Comparison of ENCODE assay signal across 10 mouse cellular contexts in the genomic region with DNA sequence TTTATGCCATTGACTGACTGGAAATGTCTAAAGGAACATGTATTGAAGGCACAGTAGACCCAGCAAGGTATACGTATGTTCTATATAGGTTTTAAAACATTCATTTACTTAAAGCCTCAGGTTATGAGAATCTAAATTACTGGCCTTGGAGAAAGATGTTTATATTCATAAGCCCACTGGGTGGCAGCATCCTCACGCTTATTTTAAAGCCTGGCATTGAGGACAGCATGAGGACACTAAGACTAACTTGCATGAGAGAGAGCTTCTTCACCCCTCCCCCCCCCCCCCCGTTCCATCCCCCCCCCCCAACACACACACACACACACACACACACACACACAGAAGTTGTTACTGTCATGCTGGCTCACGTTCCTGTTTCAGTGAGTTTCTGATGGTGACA. TPM values are rescaled to one million over a fixed set of nuclear protein-coding genes. Genes with fewer than 3 reads are reported as not detected.
A peak's percentile ranks its signal among the peaks of the same experiment; 100 is the strongest.
DNase-seq lines count a peak whose midpoint lies in the region; ATAC-seq and TF ChIP-seq lines count a peak whose summit lies in the region.
"Had no signal": no experiment of that assay in that cellular context is flagged by ENCODE, and none has a peak within 500 bp of the region (broad histone marks: within the 10 kb centered on the region; RNA-seq: fewer than 3 reads in every experiment).

No protein-coding gene starts in this region.

- H3K9me3 ChIP-seq in lung, embryonic 14.5 days (ENCODE audit: low read depth, low read length) = no peaks in the 10 kb centered on the region
- no peaks in the 10 kb centered on the region for H3K9me3 ChIP-seq in forebrain, postnatal 0 days (ENCODE audit: low read length)
- no peaks in the 10 kb centered on the region for H3K9me3 ChIP-seq in neural tube, embryonic 15.5 days (replicated peaks)

- H3K9ac ChIP-seq in lung, embryonic 14.5 days = no peak overlapping the region
- H3K9ac ChIP-seq in forebrain, postnatal 0 days = no peak overlapping the region
- H3K9ac ChIP-seq in neural tube, embryonic 15.5 days (replicated peaks) = no peak overlapping the region

- no peak overlapping the region for H3K4me2 ChIP-seq in lung, embryonic 14.5 days
- no peak overlapping the region for H3K4me2 ChIP-seq in forebrain, postnatal 0 days (ENCODE audit: low read depth)
- H3K4me2 ChIP-seq in neural tube, embryonic 15.5 days = no peak overlapping the region

- H3K27ac ChIP-seq in lung, embryonic 14.5 days (ENCODE audit: low read depth) = no peak overlapping the region
- no peak overlapping the region for H3K27ac ChIP-seq in forebrain, postnatal 0 days (ENCODE audit: low read depth, low read length)
- H3K27ac ChIP-seq in neural tube, embryonic 15.5 days (replicated peaks) = no peak overlapping the region

- no peaks in the 10 kb centered on the region for H3K4me1 ChIP-seq in lung, embryonic 14.5 days (ENCODE audit: insufficient read depth)
- no peaks in the 10 kb centered on the region for H3K4me1 ChIP-seq in forebrain, postnatal 0 days (ENCODE audit: insufficient read depth)
- no peaks in the 10 kb centered on the region for H3K4me1 ChIP-seq in neural tube, embryonic 15.5 days

- no peak overlapping the region for H3K4me3 ChIP-seq in lung, embryonic 14.5 days (ENCODE audit: low read depth, low read length)
- H3K4me3 ChIP-seq in forebrain, postnatal 0 days (ENCODE audit: low read depth, low read length) = no peak overlapping the region
- no peak overlapping the region for H3K4me3 ChIP-seq in neural tube, embryonic 15.5 days (replicated peaks)

- TF ChIP-seq CTCF in lung, embryonic 14.5 days (IDR thresholded peaks at IDR 0.05; ENCODE audit: low read depth) = peak; percentile 43
- peak; percentile 70 for TF ChIP-seq CTCF in forebrain, postnatal 0 days (IDR thresholded peaks at IDR 0.05; ENCODE audit: low read depth)

- 26% methylated on average over 3 of the region's 4 CpGs for WGBS in lung, embryonic 14.5 days
- WGBS in forebrain, postnatal 0 days = 23% methylated on average over 3 of the region's 4 CpGs
- 22% methylated on average over 3 of the region's 4 CpGs for WGBS in neural tube, embryonic 15.5 days

- H3K27me3 ChIP-seq in lung, embryonic 14.5 days (ENCODE audit: insufficient read depth, low read length) = no peaks in the 10 kb centered on the region
- H3K27me3 ChIP-seq in forebrain, postnatal 0 days (ENCODE audit: insufficient read depth, low read length) = no peaks in the 10 kb centered on the region
- H3K27me3 ChIP-seq in neural tube, embryonic 15.5 days (replicated peaks) = no peaks in the 10 kb centered on the region

- peak; percentile 75 for DNase-seq in lung, embryonic 14.5 days
- no peak for DNase-seq in lung, postnatal 14 days
- peak; percentile 3 for DNase-seq in cerebellum, adult 11-12 months
- DNase-seq in forebrain, postnatal 0 days = peak; percentile 81
- DNase-seq in layer of hippocampus, postnatal 10 days (ENCODE audit: low spot score in 2 of 2) = peak; percentile 32 to 41
- no peak for DNase-seq in thymus, adult 18-20 months
- no peak for DNase-seq in urinary bladder, postnatal 4 days (ENCODE audit: low spot score in 2 of 2)

- H3K36me3 ChIP-seq in lung, embryonic 14.5 days (ENCODE audit: insufficient read depth) = no peaks in the 10 kb centered on the region
- H3K36me3 ChIP-seq in forebrain, postnatal 0 days (ENCODE audit: insufficient read depth) = no peaks in the 10 kb centered on the region
- no peaks in the 10 kb centered on the region for H3K36me3 ChIP-seq in neural tube, embryonic 15.5 days

- ATAC-seq in lung, embryonic 14.5 days (ENCODE audit: insufficient read depth) = peak; percentile 44; the same call in 1 of the 2 replicates
- peak; percentile 76 for ATAC-seq in forebrain, postnatal 0 days
- peak; percentile 74; the same call in 1 of the 2 replicates for ATAC-seq in neural tube, embryonic 15.5 days (ENCODE audit: low FRiP score)

RNA-seq across cellular contexts. Expression of a gene that starts 17.7 kb away (rescaled TPM):
- not detected in 2 replicates for polyA plus RNA-seq in lung, embryonic 14.5 days (2014; fragmentation: Nextera tagmentation; extraction: Ambion mirVana)
- total RNA-seq in forebrain, postnatal 0 days (2014; rRNA removed) = not detected in 2 replicates
- not detected in 2 replicates for polyA plus RNA-seq in forebrain, postnatal 0 days (2015; fragmentation: Nextera tagmentation; extraction: Ambion mirVana)
- not detected for total RNA-seq in layer of hippocampus, postnatal 10 days (2021)
- not detected in 2 replicates for polyA plus RNA-seq in neural tube, embryonic 15.5 days (2015; fragmentation: Nextera tagmentation; extraction: Ambion mirVana)
- total RNA-seq: layer of hippocampus, postnatal 25 days had no signal
- polyA plus RNA-seq: spleen, adult 2 months had no signal

Comparison
In these comparisons a context has a peak if more than half of its experiments do, and no peak if none do; other contexts are left out.
1. DNase-seq: peak in lung, embryonic 14.5 days (single experiment), cerebellum, adult 11-12 months (single experiment), forebrain, postnatal 0 days (single experiment) and layer of hippocampus, postnatal 10 days (2 of 2); none in lung, postnatal 14 days (single experiment), thymus, adult 18-20 months (0 of 2) and urinary bladder, postnatal 4 days (0 of 2).
2. Peak in every context shown above with its lines, with median percentiles within 50 percentile points of each other: ATAC-seq.